Mouse (Mus musculus) CH12.LX (cell line): ENCODE data around the gene Cfap206. TPM values are rescaled to one million over a fixed set of nuclear protein-coding genes. Genes with fewer than 3 reads are reported as not detected.

ENCODE experiments used
- DNase-seq: peaks from one replicate; pipeline ENCODE4 v3.0.0-alpha.2; 2013; ENCODE audit errors: extremely low read depth
- H3K27ac ChIP-seq: 2 replicates; pipeline ENCODE4 v1.5.1; 2012; ENCODE audit warnings: low read depth, mild to moderate bottlenecking, control low read depth, moderate library complexity; ENCODE audit not compliant: insufficient read depth
- H3K27me3 ChIP-seq: replicated peaks from 2 replicates; pipeline ENCODE3; 2012; ENCODE audit warnings: inconsistent platforms
- H3K36me3 ChIP-seq, 2 experiments: replicated peaks in 1 of 2; 2 replicates each; pipeline versions ENCODE3 to v1.6.1; 2012; ENCODE audit warnings: inconsistent platforms in 1 of 2, low read length in 1 of 2, mild to moderate bottlenecking in 1 of 2, mixed read lengths in 1 of 2, moderate library complexity in 1 of 2; ENCODE audit not compliant: control insufficient read depth in 1 of 2, insufficient read depth in 1 of 2
- H3K4me1 ChIP-seq, 2 experiments: 2 replicates each; pipeline ENCODE4 v1.6.1; 2012; ENCODE audit warnings: inconsistent platforms in 1 of 2, moderate library complexity in 1 of 2; ENCODE audit not compliant: insufficient read depth in 2 of 2, control insufficient read depth in 1 of 2
- H3K4me2 ChIP-seq: 2 replicates; pipeline ENCODE4 v1.6.1; 2012; ENCODE audit warnings: low read depth, mild to moderate bottlenecking, control low read depth; ENCODE audit not compliant: poor library complexity, insufficient read depth, severe bottlenecking
- H3K4me3 ChIP-seq, 3 experiments: fragments of 150-350 bp in 1 of 3; sonication (generic) in 1 of 3; replicated peaks in 1 of 3; 2 replicates each; pipeline versions ENCODE3 to v1.5.1; 2011 to 2012; ENCODE audit warnings: low read depth in 2 of 3, low read length in 2 of 3, mild to moderate bottlenecking in 2 of 3, moderate library complexity in 2 of 3, control low read depth in 1 of 3, improper control_type of control experiment in 1 of 3, inconsistent platforms in 1 of 3, mixed read lengths in 1 of 3; ENCODE audit not compliant: poor library complexity in 1 of 3
- H3K79me2 ChIP-seq: replicated peaks from 2 replicates; pipeline ENCODE4 v1.6.1; 2012; ENCODE audit warnings: mild to moderate bottlenecking, moderate library complexity; ENCODE audit not compliant: control insufficient read depth, poor library complexity, insufficient read depth, severe bottlenecking; ENCODE audit errors: extremely low read depth
- H3K9ac ChIP-seq: 2 replicates; pipeline ENCODE4 v1.6.1; 2012; ENCODE audit warnings: low read depth, mild to moderate bottlenecking, control low read depth, moderate library complexity; ENCODE audit not compliant: insufficient read depth
- H3K9me3 ChIP-seq: replicated peaks from 2 replicates; pipeline ENCODE3; 2012; ENCODE audit warnings: low read length, inconsistent platforms, mixed read lengths
- BHLHE40 ChIP-seq: IDR thresholded peaks from 2 replicates; pipeline ENCODE4 v1.6.1; 2011; ENCODE audit warnings: mild to moderate bottlenecking, low read depth, low read length, improper control_type of control experiment
- KAT2A ChIP-seq: IDR thresholded peaks from 2 replicates; pipeline ENCODE4 v1.6.1; 2012; ENCODE audit warnings: low read length, improper control_type of control experiment, inconsistent platforms; ENCODE audit not compliant: insufficient replicate concordance
- dilution Hi-C: fragments of 300-500 bp; cut with MboI; formaldehyde crosslinking; loops from 2 replicates; pipeline ENCODE4 v1.14.3; 2020; ENCODE audit warnings: low sequenced_read_pairs; ENCODE audit not compliant: extremely low pct_unique_long_range_greater_than_20kb, extremely low pct_ligation_motif_present
- in situ Hi-C: fragments of 300-500 bp; cut with MboI; formaldehyde crosslinking; loops from 3 replicates; pipeline ENCODE4 v1.14.3; 2019; ENCODE audit warnings: low sequenced_read_pairs, low pct_ligation_motif_present, low pct_unique_long_range_greater_than_20kb, mixed read lengths
- polyA plus RNA-seq: library from polyadenylated mRNA; unstranded; fragments of >175 nt; gene quantifications from 2 replicates; pipeline ENCODE4 v1.2.1, GENCODE M21; 2012; ENCODE audit warnings: low read depth; ENCODE audit not compliant: insufficient read length
- total RNA-seq, 2 experiments: library from RNA; depleted of rRNA; stranded (reverse); fragments of 300-350 nt in 1 of 2; fragments of >200 nt in 1 of 2; gene quantifications; 2 replicates each; pipeline ENCODE4 v1.2.3; 2012 to 2014

Cfap206 gene
- total and polyA plus RNA-seq, 3 experiments = not detected

GRCm38 (mm10) chr4:34639745-34640364 is 90.2 kb downstream of the Cfap206 start:
- in situ Hi-C loops = no loop called here
- Histone ChIP-seq H3K4me3 (no peak overlapping the region), H3K27ac (no peak overlapping the region), H3K9ac (no peak overlapping the region), H3K27me3 (no peaks in the 10 kb centered on the region), H3K9me3 (no peaks in the 10 kb centered on the region), H3K79me2 (no peaks in the 10 kb centered on the region), H3K36me3 (peaks cover 34 to 77% of the 10 kb centered on the region in 2 experiments), H3K4me2 (no peak overlapping the region), H3K4me1 (no peaks in the 10 kb centered on the region)
- DNase-seq = no peak
- no peak for TF ChIP-seq KAT2A
- no peak for TF ChIP-seq BHLHE40
- dilution Hi-C loops = no loop called here

Other genes starting within 250 kb of the Cfap206 start
- gene Akirin2, start 179.3 kb downstream of the Cfap206 start, total RNA-seq (2012; rRNA removed) = 30.4 and 35.2 TPM in 2 replicates
- gene Akirin2, start 179.3 kb downstream of the Cfap206 start, total RNA-seq (2014; rRNA removed) = 60.6 and 66.0 TPM in 2 replicates
- 42.8 and 52.3 TPM in 2 replicates for gene Akirin2, start 179.3 kb downstream of the Cfap206 start, polyA plus RNA-seq
- 65.7 and 68.2 TPM in 2 replicates for gene Orc3, start 115.3 kb downstream of the Cfap206 start, total RNA-seq (2012; rRNA removed)
- 156 and 163 TPM in 2 replicates for gene Orc3, start 115.3 kb downstream of the Cfap206 start, total RNA-seq (2014; rRNA removed)
- gene Orc3, start 115.3 kb downstream of the Cfap206 start, polyA plus RNA-seq = 81.0 and 86.7 TPM in 2 replicates
- 44.8 and 45.4 TPM in 2 replicates for gene Rars2, start 115.2 kb downstream of the Cfap206 start, total RNA-seq (2012; rRNA removed)
- 72.6 and 81.7 TPM in 2 replicates for gene Rars2, start 115.2 kb downstream of the Cfap206 start, total RNA-seq (2014; rRNA removed)
- 61.4 and 73.1 TPM in 2 replicates for gene Rars2, start 115.2 kb downstream of the Cfap206 start, polyA plus RNA-seq
- 16.6 and 18.2 TPM in 2 replicates for gene Slc35a1, start 42.8 kb downstream of the Cfap206 start, total RNA-seq (2012; rRNA removed)
- gene Slc35a1, start 42.8 kb downstream of the Cfap206 start, total RNA-seq (2014; rRNA removed) = 26.2 and 27.8 TPM in 2 replicates
- 18.1 and 19.7 TPM in 2 replicates for gene Slc35a1, start 42.8 kb downstream of the Cfap206 start, polyA plus RNA-seq
- not detected in 2 replicates for gene Gm136, start 26.1 kb upstream of the Cfap206 start, total RNA-seq (2012; rRNA removed)
- not detected in 2 replicates for gene Gm136, start 26.1 kb upstream of the Cfap206 start, total RNA-seq (2014; rRNA removed)
- not detected in 2 replicates for gene Gm136, start 26.1 kb upstream of the Cfap206 start, polyA plus RNA-seq
- 20.4 and 22.2 TPM in 2 replicates for gene Smim8, start 48.2 kb upstream of the Cfap206 start, total RNA-seq (2012; rRNA removed)
- gene Smim8, start 48.2 kb upstream of the Cfap206 start, total RNA-seq (2014; rRNA removed) = 62.5 and 69.1 TPM in 2 replicates
- gene Smim8, start 48.2 kb upstream of the Cfap206 start, polyA plus RNA-seq = 27.8 and 28.8 TPM in 2 replicates
- gene Zfp292, start 152.8 kb upstream of the Cfap206 start, total RNA-seq (2012; rRNA removed) = 8.3 and 9.5 TPM in 2 replicates
- gene Zfp292, start 152.8 kb upstream of the Cfap206 start, total RNA-seq (2014; rRNA removed) = 13.6 and 14.2 TPM in 2 replicates
- 10.1 and 11.4 TPM in 2 replicates for gene Zfp292, start 152.8 kb upstream of the Cfap206 start, polyA plus RNA-seq
- not detected in 2 replicates for gene Cga, start 163.6 kb upstream of the Cfap206 start, total RNA-seq (2012; rRNA removed)
- not detected in 2 replicates for gene Cga, start 163.6 kb upstream of the Cfap206 start, total RNA-seq (2014; rRNA removed)
- gene Cga, start 163.6 kb upstream of the Cfap206 start, polyA plus RNA-seq = not detected in 2 replicates